Mouse (Mus musculus) embryonic facial prominence, embryonic 12.5 days (tissue): ENCODE results near the gene Dedd2. TPM values are rescaled to one million over a fixed set of nuclear protein-coding genes. Genes with fewer than 3 reads are reported as not detected.

ENCODE experiments used
- ATAC-seq: fragments of 200-750 bp; cut with Nextera tagmentation; 2 replicates; pipeline ENCODE4 v1.8.0; 2017; ENCODE audit not compliant: insufficient number of reproducible peaks, insufficient read depth, low FRiP score, low TSS enrichment
- H3K27ac ChIP-seq: fragments of 300-500 bp; sonication (generic); 2 replicates; pipeline ENCODE4 v1.5.1; 2016; ENCODE audit warnings: mild to moderate bottlenecking
- H3K27me3 ChIP-seq: fragments of 300-500 bp; sonication (generic); 2 replicates; pipeline ENCODE4 v1.6.1; 2016; ENCODE audit warnings: mild to moderate bottlenecking, moderate library complexity
- H3K36me3 ChIP-seq: fragments of 300-500 bp; sonication (generic); 2 replicates; pipeline ENCODE4 v1.6.1; 2016; ENCODE audit warnings: mild to moderate bottlenecking
- H3K4me1 ChIP-seq: fragments of 300-500 bp; sonication (generic); 2 replicates; pipeline ENCODE4 v1.6.1; 2016
- H3K4me2 ChIP-seq: fragments of 300-500 bp; sonication (generic); replicated peaks from 2 replicates; pipeline ENCODE4 v1.6.1; 2016; ENCODE audit warnings: mild to moderate bottlenecking, moderate library complexity
- H3K4me3 ChIP-seq: fragments of 300-500 bp; sonication (generic); 2 replicates; pipeline ENCODE4 v1.5.1; 2016; ENCODE audit warnings: mild to moderate bottlenecking
- H3K9ac ChIP-seq: fragments of 300-500 bp; sonication (generic); 2 replicates; pipeline ENCODE4 v1.6.1; 2016; ENCODE audit warnings: mild to moderate bottlenecking, moderate library complexity
- H3K9me3 ChIP-seq: fragments of 300-500 bp; sonication (generic); 2 replicates; pipeline ENCODE4 v1.6.1; 2016; ENCODE audit warnings: mild to moderate bottlenecking, moderate library complexity
- WGBS: fragments of 180-500 bp; shearing (Covaris S2); methylation state at CpG from one replicate; pipeline ENCODE4 v1.1.7; 2016; 5-methylcytosine and 5-hydroxymethylcytosine counted together
- polyA plus RNA-seq: library from polyadenylated mRNA; unstranded; fragments of >200 nt; fragmentation: Nextera tagmentation; extraction: Ambion mirVana; gene quantifications from 2 replicates; pipeline ENCODE4 v1.2.1, GENCODE M21; 2016

Gene Dedd2
- polyA plus RNA-seq, 1 experiment from 2014 or later = 13.7 TPM

DNA sequence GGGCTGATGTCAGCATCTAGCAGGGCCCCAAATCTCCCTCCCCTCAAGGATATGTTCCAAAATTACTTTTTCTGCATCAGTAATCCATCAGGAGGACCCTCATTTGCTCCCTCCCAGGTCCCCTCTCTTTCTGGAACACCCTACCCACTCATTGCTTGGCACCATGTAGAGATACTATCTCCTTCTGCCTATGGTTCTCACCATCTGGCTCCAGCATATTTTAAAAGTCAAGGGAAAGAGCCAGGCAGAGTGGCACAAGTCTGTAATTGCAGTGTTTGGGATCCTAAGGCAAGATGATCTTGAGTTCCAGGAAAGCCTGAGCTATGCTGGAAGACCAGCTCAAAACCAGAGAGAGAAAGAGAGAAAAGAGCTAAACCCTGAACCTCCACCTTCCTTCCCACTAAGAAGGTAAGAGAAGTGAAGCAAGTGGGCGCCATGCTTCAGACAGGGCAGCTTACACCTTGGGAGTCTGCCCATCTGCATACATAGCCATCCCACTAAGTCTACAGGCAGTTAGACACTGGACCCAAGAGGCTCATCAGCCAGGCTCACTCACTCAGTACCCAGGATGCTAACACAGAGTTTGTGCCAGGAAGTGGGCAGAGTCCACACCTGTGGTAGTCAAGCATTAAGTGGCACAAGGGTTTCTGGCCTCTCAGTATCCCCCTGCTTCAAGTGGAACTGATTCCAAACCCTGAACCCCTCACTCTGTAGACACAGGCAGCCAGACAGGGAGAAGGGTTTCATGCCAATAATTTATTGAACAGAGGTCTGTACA lies 7.3 kb upstream of the Dedd2 start:
- ATAC-seq = no peak
- Histone ChIP-seq H3K4me2 (no peak overlapping the region), H3K27me3 (no peaks in the 10 kb centered on the region), H3K36me3 (peaks cover 96% of the 10 kb centered on the region), H3K4me1 (no peaks in the 10 kb centered on the region), H3K9ac (no peak overlapping the region), H3K9me3 (no peaks in the 10 kb centered on the region), H3K27ac (no peak overlapping the region), H3K4me3 (no peak overlapping the region)
- WGBS = 88% methylated on average over 1 of the region's 1 CpGs

DNA sequence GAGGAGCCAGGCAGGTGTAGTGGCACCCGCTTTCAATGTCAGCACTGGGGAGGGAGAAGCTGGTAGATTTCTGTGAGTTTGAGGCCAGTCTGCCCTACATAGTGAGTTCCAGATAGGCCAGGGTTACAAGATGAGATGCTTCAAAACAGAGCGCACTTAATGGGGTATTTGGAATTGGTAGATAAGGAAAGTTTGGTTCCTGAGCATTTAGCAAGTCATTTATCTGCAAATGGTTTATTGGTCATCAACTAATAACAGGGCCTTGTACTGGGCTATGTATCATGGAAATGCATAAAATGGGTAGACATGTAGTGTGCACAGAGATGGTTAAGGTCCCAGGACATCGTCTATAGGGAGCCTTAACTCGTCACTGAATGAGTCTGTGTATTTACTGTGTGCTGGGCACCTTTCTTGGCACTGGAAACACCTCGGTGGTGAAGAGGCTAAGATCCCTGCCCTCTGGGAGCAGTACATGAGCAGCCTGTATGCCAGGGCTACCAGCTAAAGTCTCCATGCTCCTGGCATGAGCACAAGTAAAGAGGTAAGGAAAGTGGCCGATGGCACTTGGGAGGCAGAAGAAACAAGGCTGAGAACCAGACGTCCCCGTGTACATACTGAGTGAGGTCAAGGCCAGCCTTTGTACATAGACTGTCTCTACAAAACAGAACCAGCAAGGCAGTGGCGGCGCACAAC lies 2.0 kb upstream of the Dedd2 start:
- WGBS = 87% methylated on average over 10 of the region's 10 CpGs
- no peak for ATAC-seq
- Histone ChIP-seq H3K27ac (0 out of 2 replicates have a peak overlapping the region, but pooled peaks have one; percentile 91), H3K4me3 (peak overlapping the region; percentile 72), H3K4me1 (peaks cover 26% of the 10 kb centered on the region), H3K27me3 (no peaks in the 10 kb centered on the region), H3K36me3 (peaks cover 43% of the 10 kb centered on the region), H3K4me2 (peak overlapping the region; percentile 87), H3K9me3 (no peaks in the 10 kb centered on the region), H3K9ac (peak overlapping the region; percentile 78)

DNA sequence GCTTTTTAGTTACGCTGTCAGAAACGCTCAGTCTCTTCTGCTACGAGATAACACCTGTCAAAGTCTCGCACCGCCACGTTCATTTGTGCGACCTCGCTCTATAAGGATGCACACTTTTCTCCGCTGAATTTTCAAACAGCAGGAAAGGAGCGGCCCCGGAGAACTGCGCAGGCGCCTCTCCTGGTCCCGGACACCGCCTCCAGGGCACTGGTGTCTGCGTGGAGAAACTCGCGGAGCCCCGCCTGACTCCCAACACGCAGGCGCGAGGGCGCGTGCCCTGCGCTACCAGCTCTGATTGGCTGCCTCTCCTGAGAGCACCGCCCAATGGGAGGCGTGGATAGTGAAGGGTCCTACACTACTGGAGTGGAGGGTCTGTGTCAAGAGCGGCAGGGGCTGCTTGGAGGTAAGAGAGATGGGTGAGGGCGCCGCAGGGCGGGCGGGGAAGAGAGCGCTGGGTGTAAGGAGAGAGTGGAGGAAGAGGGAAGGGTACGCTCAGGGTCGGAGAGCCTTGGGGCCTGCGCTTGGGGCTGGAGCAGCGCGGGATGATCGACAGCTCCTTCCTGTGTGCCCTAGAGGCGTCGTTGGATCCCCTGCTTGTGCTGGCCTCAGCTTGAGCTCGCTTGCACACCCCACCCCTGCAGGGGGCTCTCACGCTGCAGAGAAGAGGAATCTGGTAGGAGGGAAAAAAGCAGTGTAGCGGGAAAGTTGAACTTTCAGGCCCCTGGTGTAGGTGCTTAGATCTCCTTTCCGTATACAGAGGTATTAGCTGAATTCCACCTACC lies 878 bp upstream of the Dedd2 start, which contains the start of gene Zfp526:
TSS of gene Zfp526 (plus strand) at position 324 of the 782 bp plus-strand sequence.
- Histone ChIP-seq H3K27ac (peak within 1 kb of the TSS; percentile 91), H3K27me3 (no peaks in the 10 kb centered on the region), H3K4me1 (peaks cover 26% of the 10 kb centered on the region), H3K9me3 (no peaks in the 10 kb centered on the region), H3K9ac (peak within 1 kb of the TSS; percentile 78), H3K4me3 (peak within 1 kb of the TSS; percentile 72), H3K4me2 (peak within 1 kb of the TSS; percentile 87), H3K36me3 (peaks cover 32% of the 10 kb centered on the region)
- WGBS = under 1% methylated on average over 45 of the region's 45 CpGs
- peak; percentile 96 for ATAC-seq

DNA sequence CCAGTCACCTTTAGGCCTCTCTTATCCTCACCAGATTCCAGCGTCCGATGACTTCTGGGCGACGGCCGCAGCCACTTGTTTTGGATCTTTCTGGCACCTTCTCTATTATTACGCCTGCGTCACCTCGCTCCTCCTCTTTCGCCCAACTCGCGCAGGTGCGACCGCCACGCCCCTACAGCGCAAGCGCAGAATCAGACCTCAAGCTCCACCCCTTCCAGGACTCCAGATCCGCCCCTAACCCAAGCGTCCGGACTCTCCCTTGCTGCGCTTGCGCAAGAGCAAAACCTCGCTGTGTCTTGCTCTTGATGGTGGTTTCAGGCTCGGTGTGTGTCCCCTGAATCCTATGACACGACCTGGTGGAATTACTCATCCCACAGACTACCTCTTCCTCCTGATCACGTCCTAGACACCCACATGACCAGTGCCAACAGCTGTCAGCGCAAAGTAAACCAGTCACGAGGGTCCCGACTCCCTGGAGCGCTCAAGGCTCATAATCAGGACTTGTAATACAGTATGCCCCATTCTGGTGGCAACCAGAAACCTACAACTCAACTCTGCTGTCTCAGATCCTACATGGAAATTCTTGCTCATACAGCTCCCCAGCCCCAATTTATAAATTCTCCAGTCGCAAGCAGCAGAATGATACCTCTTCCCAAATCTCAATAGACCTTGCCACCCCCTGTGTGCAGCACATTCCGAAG lies 509 bp downstream of the Dedd2 start:
- ATAC-seq = peak; percentile 25
- peak overlapping the region; percentile 78 for H3K9ac ChIP-seq
- H3K36me3 ChIP-seq = peaks cover 18% of the 10 kb centered on the region
- peak overlapping the region; percentile 91 for H3K27ac ChIP-seq
- no peaks in the 10 kb centered on the region for H3K9me3 ChIP-seq
- H3K27me3 ChIP-seq = no peaks in the 10 kb centered on the region
- 3% methylated on average over 31 of the region's 31 CpGs for WGBS
- peak overlapping the region; percentile 72 for H3K4me3 ChIP-seq
- H3K4me2 ChIP-seq = peak overlapping the region; percentile 87
- peaks cover 26% of the 10 kb centered on the region for H3K4me1 ChIP-seq

DNA sequence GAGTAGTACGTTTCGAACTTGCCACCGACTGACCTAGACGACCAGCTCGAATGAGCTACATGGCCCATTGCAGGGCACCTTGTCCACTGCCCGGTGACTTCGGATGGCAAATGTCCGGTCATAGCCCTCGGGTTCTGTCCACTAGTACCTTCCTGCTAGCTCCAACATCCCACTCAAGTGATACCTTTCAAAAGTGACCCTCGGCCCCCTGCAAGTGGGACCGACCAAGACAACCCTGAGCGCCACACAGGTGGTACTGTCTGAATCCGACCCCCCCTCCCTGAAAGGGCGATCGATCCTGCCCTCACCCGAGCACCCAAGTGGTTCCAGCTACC lies 1.0 kb downstream of the Dedd2 start:
- Histone ChIP-seq H3K4me2 (peak overlapping the region; percentile 87), H3K4me3 (peak overlapping the region; percentile 72), H3K27ac (peak overlapping the region; percentile 57), H3K9ac (peak overlapping the region; percentile 70), H3K36me3 (peaks cover 12% of the 10 kb centered on the region), H3K4me1 (peaks cover 26% of the 10 kb centered on the region), H3K9me3 (no peaks in the 10 kb centered on the region), H3K27me3 (no peaks in the 10 kb centered on the region)
- no peak; the same call in 1 of the 2 replicates for ATAC-seq
- WGBS = under 1% methylated on average over 16 of the region's 16 CpGs

DNA sequence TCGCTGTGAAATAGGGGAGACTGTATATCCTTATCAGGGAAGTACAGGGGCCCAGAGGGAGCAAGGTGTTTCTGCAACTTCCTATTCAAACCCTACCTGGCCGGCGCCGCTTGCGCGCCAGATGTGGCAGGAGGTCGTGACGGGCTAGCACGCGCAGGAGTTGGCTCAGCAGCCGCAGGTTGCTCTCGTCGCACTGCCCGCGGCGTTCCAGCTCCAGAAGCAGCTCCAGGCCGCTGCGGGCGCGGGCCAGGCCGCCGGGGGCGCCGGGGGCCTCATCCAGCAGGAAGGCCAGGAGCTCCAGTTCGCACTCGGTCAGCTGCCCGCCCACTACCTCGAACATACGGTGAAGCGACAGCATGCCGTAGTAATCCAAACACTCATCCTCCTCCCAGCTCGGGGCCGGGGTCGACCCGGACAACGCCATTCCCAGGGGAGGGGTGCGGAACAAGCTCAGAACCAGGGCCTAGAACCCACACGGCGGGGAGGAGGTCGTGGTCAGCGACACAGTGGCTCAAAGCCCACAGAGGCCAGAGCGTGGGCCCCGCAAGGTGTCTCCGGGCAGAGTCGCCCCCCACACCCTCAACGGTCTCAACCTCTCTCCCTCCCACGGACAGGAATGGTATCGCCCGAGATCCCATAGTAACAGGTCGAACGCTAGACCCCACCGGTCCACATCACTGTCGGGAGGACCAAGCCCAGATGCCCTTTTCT lies 1.6 kb downstream of the Dedd2 start:
- Histone ChIP-seq H3K4me2 (peak overlapping the region; percentile 87), H3K27ac (peak overlapping the region; percentile 57), H3K9ac (peak overlapping the region; percentile 70), H3K4me3 (peak overlapping the region; percentile 72), H3K9me3 (no peaks in the 10 kb centered on the region), H3K4me1 (peaks cover 26% of the 10 kb centered on the region), H3K27me3 (no peaks in the 10 kb centered on the region), H3K36me3 (peaks cover 7% of the 10 kb centered on the region; the same call in 1 of the 2 replicates)
- WGBS = under 1% methylated on average over 53 of the region's 53 CpGs
- ATAC-seq = no peak

DNA sequence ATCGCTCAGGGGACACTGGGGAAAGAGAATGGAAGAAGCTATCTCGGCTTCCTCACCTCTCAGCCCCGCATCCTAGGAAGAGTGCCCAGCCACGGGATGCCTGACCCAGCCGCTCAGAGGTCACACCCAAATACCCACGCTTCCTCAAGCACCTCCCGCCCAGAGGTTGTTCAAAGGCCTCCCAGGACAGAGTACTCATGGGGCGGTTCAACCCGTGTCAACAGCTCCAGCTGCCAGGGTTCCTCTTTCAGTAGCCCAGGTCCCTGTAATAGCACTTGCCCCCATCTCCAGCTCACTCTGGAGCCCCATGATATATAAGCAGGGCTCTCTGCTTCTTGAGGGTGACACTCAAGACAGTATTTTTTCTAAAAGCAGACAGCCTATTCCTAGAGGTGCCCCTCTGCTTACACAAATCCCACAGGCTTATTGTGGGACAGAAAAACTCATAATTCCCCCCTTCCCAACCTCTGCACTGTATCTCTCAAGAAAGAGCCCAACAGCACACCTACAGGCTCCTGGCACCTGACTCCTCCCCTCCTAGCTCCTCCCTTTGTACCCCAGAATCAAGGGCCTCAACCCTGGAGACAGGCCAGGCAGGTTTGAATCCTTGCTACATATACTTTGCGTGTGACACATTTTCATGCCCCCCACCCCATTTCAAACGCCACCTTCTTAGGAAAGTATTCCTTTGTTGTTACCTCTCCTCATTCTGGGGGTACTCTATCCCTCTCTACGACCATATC lies 2.6 kb downstream of the Dedd2 start:
- Histone ChIP-seq H3K4me3 (no peak overlapping the region), H3K9ac (no peak overlapping the region), H3K27me3 (no peaks in the 10 kb centered on the region), H3K36me3 (no peaks in the 10 kb centered on the region), H3K9me3 (no peaks in the 10 kb centered on the region), H3K4me1 (peaks cover 26% of the 10 kb centered on the region), H3K4me2 (peak overlapping the region; percentile 87), H3K27ac (no peak overlapping the region)
- whole genome bisulfite sequencing = 56% methylated on average over 12 of the region's 12 CpGs
- no peak for ATAC-seq

DNA sequence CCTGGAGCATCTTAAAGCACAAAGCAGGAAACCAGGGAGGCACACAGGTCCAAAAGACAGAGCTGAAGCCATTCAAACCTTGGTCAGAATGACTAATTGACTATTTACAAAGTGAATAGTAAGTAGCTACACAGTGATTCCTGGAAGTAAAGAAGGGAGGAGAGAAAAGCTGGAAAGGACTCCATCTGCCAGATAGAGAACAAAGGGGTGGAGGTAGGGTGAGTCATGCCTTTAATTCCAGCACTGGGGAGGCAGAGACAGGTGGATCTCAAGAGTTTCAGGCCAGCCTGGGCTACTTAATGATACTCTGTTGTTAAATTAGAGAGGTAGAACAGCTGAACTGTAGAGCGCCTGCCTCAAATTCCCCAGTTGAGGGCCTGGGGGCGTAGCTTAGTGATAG lies 6.2 kb downstream of the Dedd2 start:
- 85% methylated on average over 2 of the region's 2 CpGs for WGBS

DNA sequence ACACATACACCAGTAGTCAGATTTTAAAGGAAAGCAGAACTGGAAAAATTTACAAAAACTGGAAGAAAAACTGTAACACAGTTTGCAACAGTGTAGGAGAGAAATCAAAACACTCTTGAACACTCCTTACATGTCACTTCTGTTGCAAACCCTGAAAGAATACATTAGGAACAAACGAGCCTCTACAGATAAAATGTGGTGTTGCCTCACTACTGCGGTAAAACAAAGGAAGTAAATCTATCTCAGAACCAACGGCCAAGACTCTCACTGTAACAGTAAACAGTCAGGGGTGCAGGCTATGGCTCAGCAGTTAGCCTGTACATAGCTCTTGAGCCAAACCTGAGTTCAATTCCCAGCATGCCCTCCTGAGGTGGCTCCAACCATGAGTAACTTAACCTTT lies 7.3 kb downstream of the Dedd2 start:
- Histone ChIP-seq H3K9ac (no peak overlapping the region), H3K4me3 (no peak overlapping the region), H3K4me2 (no peak overlapping the region), H3K27me3 (no peaks in the 10 kb centered on the region), H3K9me3 (no peaks in the 10 kb centered on the region), H3K36me3 (peaks cover 25% of the 10 kb centered on the region), H3K4me1 (no peaks in the 10 kb centered on the region), H3K27ac (no peak overlapping the region)
- WGBS = 79% methylated on average over 3 of the region's 3 CpGs
- ATAC-seq = no peak

More for the DNA sequence above, 6.2 kb downstream of the Dedd2 start:
- no peaks in the 10 kb centered on the region for H3K27me3 ChIP-seq
- peaks cover 5% of the 10 kb centered on the region for H3K4me1 ChIP-seq
- H3K9ac ChIP-seq = no peak overlapping the region
- no peak for ATAC-seq
- H3K27ac ChIP-seq = no peak overlapping the region
- H3K4me2 ChIP-seq = no peak overlapping the region
- H3K9me3 ChIP-seq = no peaks in the 10 kb centered on the region
- no peak overlapping the region for H3K4me3 ChIP-seq
- peaks cover 17% of the 10 kb centered on the region for H3K36me3 ChIP-seq

DNA sequence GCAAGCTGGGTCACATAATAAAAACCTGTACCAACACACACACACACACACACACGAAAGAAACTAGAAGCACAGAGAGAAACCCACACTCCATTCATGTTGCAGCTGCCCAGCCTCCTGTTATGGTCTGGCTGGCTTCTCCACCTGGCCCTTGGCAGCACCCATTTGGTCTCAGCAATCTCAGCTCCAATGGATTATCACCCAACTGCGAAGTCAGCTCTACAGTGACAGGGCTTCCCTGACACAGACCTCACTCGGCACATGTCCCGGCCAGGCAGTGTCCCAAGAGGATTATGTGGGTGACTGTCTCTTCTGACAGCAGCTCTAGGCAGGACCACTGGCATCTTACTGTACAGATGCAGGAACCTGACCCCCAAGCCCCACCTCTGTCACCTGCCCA lies 9.9 kb downstream of the Dedd2 start:
- Histone ChIP-seq H3K4me2 (no peak overlapping the region), H3K9me3 (no peaks in the 10 kb centered on the region), H3K9ac (no peak overlapping the region), H3K4me3 (no peak overlapping the region), H3K36me3 (peaks cover 33% of the 10 kb centered on the region), H3K27me3 (no peaks in the 10 kb centered on the region), H3K27ac (no peak overlapping the region), H3K4me1 (no peaks in the 10 kb centered on the region)
- 86% methylated on average over 4 of the region's 4 CpGs for WGBS
- no peak for ATAC-seq
